Mouse (Mus musculus): Measurements from ENCODE around the gene BC034090.

The BC034090 gene

DNA sequence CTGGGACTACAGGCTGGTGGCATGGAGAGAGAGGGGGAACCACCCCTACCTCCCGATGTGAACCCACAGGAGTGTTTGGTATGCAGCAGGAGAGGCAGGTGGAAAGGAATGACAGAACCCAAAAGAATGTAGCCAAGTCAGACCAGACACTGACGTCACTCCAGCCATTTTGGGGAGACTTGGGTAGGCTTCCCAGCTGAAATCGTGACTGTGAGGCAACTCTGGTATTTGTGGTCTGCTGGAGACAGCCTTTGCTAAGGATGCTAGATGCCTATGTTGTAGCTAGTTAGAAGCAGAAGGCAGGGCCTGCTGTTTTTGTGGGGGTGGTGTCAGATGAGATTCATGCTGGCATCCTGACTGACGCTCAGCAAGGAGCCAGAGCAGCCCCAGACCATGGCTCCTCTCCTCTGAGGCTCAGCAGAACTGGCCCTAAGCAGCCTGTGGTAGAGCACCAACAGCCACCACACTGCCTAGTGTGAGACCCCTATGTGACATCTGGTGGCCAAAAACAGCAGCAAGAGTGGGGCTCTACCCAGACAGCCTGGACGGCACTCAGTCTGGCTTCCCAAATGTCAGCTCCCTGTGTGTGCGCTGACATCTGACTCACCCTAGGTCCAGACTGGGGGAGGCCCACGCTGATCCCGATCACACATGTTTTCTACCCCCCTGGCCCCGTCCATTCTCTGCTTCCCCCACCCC, 29.0 kb downstream of the BC034090 start:
- no peak for DNase-seq (ENCODE audit: low read depth, low spot score)

DNA sequence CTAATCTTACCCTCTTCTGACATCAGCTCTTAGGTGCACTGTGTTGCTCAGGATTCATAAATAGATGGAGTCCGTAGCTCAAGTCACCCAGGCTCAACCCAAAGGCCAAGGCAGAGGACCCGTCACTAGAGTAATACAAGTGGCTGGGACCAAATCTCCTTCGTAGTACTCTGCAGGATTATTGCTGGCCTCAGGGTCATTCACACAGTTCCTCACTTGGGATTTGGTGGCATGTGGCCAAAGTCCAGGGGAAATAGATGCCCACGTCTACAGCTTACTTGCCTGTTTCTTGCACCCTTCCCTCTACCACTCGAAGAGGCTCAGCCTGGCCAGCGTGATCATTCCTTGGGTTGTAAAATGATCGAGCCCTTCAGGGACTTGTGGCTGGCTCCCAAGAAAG, 30.3 kb downstream of the BC034090 start:
- DNase-seq (ENCODE audit: low read depth, low spot score): no peak

DNA sequence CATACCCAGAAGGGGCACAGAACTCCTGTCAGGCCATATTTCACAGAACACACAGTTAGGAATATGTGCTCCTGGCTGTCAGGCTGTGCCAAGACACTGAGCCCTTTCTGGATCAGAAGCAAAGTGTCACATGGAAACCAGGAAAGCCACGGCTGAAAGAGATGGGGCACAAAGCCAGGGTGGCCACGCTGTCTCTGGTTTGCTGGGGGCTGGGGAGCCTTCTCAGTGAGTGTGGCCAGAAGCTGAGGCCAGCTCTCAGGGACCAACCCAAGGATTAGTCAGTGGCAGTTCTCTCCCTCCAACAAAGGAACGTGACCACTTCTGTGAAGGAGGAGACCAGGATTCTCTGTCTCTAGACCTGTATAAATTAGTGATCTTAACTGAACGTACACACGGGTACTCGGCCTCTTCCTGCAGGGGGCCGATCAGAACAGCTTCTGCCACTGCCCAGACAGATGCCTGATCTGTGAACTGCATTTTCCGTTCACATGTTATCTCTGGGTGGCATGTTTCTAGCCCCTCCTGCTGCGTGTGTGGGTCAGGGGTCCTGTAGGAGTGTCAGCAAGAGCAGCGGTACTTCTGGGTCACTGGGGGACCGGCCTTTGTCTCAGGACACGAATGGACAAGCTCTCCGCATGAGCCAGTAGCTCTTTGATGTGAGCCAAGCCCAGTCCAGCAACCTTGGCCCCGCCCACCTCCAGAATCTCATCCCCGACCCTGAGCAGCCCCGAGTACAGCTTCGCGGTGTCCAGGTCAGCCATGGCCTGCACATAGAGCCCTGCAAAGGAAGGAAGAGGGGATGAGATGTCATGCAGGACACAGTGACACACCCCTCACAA, 31.1 kb downstream of the BC034090 start:
- no peak for DNase-seq (ENCODE audit: low read depth, low spot score)

DNA sequence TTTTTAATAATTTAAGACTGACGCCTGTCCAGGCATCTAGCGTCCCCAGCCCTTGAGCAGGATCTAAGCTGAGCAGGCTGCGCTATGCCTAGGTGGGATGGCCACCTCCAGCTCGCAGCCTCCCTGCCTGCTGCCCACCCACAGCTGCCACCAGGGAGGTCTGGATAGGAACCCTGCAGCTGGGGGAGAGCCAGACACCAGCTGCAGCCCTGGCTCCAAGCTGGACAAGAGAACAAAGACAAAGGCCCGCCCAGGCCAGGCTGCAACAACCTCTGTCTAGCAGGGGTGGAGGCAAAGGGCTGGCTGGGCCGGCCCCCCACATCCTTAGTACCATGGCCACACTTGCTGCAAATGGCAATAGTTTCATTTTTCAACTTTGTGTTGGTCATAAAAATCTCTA, 31.8 kb downstream of the BC034090 start:
- no peak for DNase-seq (ENCODE audit: low read depth, low spot score)

DNA sequence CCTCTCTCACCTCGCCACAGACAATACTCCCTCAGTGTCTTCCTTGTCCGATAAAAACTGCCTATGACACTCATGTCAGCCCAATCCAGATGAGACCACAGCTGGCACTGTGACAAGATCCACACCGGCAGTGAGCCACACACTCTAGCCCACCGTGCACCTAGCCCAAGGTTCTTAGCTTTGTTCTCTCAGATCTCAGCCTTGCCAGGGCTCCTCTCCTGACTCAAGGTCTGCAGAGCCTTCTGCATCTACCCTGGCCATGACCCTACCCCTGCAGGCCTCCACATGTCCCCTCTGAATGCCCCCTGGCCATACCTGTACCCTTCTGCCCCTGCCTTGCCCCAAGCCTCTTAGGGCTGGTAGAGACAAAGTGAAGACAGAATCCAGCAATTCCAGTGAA, 32.2 kb downstream of the BC034090 start:
- DNase-seq (ENCODE audit: low read depth, low spot score): no peak

DNA sequence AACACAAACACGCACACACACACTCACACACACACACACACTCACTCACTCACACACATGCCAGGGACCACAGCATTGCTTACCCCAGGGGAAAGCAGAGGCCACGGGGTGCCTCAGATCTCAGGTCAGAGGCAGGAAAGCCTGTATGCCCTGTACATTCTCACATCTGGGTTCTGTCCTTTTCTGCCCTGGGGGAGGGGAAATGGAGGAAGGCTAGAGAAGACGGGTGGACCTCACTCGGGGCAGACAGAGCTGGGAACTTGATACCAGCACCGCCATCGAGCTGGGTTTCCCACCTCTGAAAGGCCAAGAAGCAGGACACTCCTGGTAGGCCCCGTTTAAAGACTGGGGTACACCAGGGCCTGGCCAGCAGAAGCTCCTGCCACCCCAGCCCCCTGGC, 33.2 kb downstream of the BC034090 start:
- no peak for DNase-seq (ENCODE audit: low read depth, low spot score)

DNA sequence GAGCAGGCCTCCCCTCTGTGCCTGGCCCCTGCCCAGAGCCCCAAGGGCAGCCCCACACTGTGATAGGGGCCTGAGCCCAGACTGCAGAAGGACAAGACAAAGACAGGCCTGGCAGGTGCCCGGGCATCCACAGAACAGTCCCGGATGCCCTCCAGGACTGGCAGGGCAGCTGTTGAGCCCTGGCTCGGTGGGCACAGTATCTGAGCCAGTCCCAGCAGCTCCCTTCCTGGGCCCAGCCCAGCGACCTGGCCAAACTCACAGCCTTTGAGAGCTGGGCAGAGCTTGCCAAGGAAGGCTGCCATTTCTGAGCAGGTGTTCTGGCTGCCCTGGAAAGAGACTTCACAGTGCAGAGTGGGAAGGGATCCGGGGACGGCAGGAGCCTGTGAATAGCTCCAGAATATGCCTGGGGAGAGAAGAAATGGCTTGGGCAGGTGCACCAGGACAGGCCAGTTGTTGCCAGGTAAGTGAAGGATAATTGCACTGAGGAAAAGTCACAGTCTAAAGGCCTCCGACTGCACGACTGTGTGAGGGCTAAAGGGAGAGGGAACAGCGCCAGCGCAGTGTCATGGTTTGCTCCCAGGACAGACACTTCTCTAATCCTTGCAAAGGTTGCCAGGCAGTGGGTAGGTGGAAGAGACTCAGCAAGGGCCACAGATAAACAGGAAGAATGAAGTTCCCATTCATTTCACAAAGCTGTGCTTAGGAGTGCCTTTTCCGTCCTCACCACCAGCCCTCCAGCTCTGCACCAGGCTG, 34.1 kb downstream of the BC034090 start:
- DNase-seq (ENCODE audit: low read depth, low spot score): no peak

DNA sequence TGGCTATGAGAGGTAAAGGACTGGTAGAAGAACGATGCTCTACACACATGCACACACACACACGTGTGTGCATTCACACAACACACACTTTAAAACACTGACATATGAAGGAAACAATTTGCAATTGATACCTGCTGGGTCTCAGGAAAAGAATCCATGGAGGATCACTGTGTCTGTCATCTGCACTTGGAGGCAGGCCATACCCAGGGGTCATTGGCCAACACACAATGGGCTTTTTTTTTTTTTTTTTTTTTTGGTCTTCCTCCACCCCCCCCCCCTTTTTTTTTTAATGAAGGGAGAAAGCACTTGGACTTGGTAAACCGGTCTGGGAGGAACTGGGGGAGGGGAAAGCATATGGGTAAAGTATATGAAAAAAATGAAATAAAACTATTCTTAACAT, 36.4 kb downstream of the BC034090 start:
- DNase-seq (ENCODE audit: low read depth, low spot score): no peak

DNA sequence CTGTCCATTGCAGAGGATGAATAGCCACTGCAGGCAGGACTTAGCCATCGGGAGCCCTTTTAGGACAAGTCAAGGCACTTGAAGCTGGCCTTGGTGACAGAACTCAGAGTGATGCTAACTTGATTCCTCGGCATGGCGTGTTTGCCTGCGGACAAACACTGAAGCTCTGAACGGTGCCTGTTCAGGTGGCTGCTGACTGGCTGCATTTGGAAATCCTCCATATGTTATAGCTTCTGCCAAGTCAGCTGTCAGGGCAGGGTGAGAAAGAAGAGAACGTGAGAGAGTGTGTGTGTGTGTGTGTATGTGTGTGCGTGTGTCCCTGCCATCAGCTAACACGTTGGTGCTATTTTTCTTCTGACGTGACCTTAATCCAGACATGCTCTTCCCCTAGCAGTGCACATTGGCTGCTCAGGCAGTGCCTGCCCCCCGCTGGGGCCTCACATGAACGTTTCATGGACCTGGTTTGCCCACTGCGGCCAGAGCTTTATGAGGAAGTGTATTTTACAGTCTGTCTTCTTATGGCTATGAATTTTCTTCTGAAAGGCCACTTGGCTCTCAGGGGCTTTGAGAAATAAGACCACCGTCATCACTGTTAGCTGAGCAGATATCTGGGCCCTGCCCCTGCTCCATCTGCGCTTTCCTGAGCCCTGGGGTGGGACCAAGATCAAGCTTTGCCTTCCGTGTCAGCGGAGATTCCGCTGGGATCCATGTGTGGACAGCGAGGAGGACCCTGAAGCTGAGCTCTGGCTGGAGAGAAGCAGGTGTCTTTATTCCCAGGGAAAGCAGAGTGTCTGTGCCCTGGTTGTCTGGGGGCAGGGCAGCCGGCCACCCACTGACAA, 38.2 kb downstream of the BC034090 start:
- no peak for DNase-seq (ENCODE audit: low read depth, low spot score)

DNA sequence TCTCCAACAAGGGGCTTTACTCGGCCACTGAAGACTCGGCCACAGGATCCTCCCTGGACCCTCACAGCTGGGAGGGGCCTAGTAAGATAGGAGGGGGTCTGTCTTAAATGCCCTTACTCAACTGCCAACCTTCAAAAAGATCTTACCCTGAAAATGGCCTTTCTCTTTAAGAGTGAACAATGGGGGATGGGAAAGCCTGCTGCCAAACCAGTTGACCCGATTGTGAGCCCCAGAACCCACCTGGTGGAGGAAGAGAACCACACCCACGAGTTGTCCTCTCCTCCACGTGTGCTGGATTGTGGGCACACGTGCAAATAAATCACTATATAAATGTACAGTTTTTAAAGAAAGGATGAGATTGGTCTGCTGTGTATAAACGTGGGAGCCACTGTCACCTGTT, 38.9 kb downstream of the BC034090 start:
- no peak for DNase-seq (ENCODE audit: low read depth, low spot score)

DNA sequence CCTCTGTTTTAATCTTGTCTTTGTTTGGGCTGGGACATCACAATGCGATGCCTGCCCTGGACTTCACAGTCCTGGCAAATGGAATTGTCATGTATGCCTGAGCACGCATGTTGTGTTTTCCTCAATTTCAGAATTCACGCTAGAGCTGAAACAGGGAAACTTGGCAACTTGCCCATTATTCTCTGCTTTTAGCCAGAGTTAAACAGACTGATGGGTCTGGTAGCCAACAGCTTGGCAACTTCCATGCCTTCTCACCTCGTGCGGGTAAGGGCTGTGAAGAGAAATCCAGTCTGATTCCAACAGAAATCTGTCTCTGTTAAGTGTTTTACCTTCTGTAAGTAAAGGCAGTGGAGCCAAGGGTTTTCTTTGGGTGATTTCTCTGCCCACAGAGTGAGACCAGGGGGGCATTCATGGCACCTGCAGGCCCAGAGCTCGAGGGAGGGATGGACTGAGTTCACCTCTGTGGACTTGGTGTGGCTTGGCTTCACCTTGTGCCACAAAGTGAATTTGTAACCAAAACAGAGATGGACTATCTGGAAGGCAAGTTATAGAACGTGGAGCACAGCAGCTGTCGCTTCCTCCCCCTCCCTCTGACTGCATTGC, 39.6 kb downstream of the BC034090 start:
- DNase-seq (ENCODE audit: low read depth, low spot score): no peak

DNA sequence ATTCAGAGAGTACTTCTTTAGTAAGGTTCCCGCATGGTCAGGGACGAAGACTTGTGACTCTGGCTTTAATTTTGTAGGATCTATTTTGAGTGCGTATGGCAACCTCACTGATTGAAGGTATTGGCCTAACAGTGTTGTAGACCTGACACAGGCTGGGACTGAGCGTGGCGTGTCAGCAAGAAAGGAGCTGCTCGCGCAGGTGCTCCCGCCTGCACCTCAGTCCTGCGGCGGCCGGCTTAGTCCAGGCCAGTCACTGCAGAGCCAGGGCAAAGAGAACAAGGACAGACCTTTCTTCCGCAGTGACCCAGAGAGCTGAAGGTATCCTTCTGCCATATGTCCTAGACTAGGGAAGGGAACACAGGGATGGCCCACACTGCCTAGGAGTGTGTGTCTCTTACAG, 40.3 kb downstream of the BC034090 start:
- no peak for DNase-seq (ENCODE audit: low read depth, low spot score)

DNA sequence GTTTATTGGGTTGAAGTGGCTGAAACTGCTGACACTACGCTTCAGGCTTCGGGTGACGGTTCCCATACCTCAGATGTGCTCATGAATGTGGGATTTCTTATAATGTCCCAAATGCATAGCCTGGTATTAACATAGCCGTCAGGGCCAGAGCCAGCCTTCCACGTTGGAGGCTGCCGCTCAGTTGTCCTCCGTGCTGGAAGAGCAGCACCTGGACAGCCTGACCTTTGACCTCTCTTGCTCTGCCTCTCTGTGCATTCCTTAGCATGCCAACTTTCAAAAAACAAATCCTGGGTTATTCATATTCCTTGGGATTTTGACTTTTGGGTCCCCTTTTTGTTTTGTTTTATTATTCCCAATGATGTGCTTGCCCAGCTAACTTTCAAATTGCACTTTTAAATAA, 41.1 kb downstream of the BC034090 start:
- DNase-seq (ENCODE audit: low read depth, low spot score): no peak

DNA sequence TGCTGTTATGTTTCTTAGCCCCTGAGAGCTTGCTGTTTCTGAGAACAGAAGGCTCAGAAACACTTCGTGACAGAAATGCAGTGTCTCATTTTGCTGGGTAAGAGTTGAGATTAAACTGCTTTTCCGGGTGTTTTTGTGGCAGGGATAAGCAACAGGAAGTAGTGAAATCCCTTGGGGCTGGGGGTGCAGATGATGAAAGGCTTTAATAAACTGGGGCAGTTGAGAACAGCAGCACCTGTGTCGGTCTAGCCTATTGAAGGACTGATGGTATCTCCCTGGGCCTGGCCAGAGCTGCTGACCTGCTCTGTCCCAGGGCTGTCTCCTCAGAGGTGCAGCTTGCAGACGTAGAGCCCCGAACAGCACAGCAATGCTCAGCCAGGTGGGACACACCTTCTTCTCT, 41.8 kb downstream of the BC034090 start:
- DNase-seq (ENCODE audit: low read depth, low spot score): no peak

DNA sequence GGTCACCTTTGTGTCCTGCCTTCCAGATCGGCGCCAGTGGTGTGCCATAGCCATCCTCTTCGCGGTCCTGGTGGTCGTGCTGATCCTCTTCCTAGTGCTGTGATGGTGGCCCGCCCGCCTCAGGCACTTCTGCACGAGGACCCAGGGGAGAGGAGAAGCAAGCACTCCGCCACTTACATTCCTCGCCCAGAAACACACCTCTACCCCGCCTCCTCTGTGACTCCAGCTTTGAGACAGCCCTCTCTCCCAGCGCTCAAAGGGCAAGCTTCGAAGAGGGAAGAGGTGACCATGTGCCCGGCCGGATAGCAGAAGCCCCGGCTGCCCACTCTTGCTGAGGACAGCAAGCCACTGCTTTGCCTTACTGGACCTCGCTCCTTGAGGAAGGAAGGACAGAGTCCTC, 42.3 kb downstream of the BC034090 start:
- no peak for DNase-seq (ENCODE audit: low read depth, low spot score)

DNA sequence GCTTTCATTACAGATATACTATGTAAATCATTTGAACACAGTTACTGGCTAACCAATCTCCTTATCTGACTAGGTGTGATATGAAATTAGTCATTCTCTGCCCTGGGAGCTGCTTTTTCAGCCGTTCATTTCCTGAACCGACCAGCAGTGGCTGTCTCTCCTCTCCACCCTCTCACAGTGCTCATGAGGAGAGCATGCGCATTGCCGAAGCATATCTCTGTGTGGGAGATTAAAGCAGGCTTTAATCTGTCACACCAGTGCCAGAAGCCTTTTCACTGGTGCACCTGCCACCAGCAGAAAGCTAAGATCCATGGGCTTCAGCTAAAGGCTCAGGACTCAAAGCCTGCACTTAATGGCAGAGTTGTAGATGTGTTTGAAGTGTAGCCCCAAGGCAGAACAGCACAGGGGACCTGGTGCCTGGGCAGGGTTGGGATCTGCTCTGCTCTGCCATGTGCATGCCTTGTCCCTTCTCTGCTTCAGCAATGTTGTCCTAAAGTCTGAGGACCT, 42.8 kb downstream of the BC034090 start:
- DNase-seq (ENCODE audit: low read depth, low spot score): no peak

DNA sequence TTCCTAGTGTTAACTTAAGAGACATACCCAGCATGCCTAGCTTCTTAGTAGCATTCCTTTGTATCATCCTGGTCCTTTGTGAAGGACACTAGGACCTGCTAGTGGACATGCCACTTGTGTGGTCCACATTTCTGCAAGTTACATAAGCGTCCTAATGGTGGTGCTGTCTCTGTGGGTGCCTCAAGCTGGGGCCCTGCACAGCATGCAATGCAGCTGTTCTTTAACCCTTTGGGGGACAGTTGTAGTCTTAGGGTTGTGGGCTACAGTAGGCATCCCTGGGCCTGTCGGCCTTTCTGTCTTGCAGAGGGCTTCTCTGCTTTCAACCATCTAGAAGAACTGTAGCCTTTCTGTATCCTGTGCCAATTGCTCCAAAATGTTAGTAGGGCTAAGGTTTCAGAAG, 43.3 kb downstream of the BC034090 start:
- no peak for DNase-seq (ENCODE audit: low read depth, low spot score)

DNA sequence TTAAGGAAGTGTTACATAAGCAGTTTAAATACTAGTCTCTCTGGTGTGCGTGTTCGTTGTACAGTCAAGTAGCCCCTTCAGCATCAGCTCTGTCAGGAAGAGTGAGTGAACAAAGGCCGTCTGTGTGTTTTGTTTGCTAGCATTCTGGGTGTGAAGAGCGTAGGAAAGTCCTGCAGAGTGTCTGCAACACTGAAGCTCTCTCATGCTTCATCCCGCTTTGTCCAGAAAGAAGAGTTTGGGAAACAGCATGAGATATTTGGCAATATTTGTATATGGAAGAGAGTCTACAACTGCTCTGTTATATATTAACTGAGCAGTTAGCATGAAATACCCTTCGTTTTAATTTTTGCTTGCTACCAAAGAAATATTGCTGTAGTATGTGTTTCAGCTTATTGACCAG, 44.7 kb downstream of the BC034090 start:
- no peak for DNase-seq (ENCODE audit: low read depth, low spot score)

DNA sequence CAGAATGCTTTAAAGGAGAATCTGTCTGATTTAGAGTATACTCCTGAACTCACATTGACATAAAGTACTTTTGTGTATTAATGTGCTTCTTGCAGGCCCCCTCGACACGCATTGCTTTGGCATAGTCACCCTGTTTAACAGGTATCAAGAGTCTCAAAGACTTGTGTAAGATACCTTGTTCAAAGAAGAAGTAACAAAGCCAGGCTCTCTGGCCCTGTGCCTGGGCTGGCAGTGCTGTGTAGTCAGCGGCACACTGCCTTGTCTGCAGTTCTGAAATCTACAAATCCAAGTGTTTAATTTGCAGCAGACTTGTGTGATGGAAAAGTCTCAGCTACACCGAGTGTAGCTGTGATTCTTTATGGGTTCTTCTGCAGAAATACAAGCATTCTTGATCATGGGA, 47.6 kb downstream of the BC034090 start:
- no peak for DNase-seq (ENCODE audit: low read depth, low spot score)

DNA sequence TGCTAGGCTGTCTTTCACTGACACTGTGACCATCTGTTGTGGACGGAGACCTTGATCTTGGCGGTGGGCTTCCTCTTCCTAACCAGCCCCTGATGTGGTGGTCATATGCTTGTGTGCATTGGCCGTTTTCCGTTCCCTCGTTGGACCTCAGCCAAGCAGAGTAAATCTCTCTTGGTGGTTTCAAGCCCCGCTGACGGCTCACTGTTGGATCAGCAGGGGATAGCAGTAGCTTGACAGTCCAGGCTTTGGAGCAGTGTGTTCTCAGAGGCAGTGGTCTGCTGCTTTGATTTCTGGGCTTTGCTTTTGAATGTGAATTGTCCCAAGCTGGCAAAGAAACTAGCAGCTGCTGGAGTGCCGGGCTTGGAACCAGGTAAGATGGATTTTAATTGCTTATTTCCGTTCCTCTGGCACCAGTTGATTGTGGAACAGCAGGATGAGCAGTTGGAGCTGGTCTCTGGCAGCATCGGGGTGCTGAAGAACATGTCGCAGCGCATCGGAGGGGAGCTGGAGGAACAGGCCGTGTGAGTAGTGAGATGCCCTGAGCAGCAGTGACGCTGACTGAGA, 51.4 kb downstream of the BC034090 start:
- no peak for DNase-seq (ENCODE audit: low read depth, low spot score)

DNA sequence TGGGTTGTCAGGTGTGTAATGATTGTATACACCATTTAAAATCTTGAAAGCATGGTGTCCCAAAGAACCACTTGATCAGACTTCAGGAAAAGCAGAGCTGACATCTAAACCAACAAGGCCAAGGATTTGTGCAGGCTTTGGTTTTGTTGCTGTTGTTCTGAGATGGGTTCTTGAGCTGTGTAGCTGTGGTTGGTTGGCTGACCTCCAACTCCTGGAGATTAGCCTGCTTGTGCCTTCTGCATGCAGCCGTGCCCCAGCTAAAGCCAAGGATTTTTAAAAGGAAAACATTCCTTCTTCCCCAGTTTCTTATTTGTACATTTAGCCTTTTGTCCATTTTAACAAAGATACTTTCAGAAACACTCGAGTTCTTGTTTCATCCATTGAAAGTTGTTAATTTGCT, 52.6 kb downstream of the BC034090 start:
- no peak for DNase-seq (ENCODE audit: low read depth, low spot score)

Measured in WW6 (cell line).